Mouse (Mus musculus): ENCODE results near the gene Rsc1a1. TPM values are rescaled to one million over a fixed set of nuclear protein-coding genes. Genes with fewer than 3 reads are reported as not detected.

Rsc1a1 gene
- polyA plus RNA-seq, 1 experiment from 2014 or later = 1.4 TPM

- no peak for ATAC-seq
- H3K36me3 ChIP-seq (ENCODE audit: control insufficient read depth, insufficient read depth) = peaks cover 5% of the 10 kb centered on the region; the same call in 1 of the 2 replicates
- H3K9ac ChIP-seq (replicated peaks; ENCODE audit: low read depth, low read length) = no peak overlapping the region
- 95% methylated on average over 10 of the region's 10 CpGs for WGBS
- no peaks in the 10 kb centered on the region for H3K27me3 ChIP-seq (replicated peaks; ENCODE audit: control insufficient read depth, insufficient read depth, low read length)
- 0 out of 2 replicates have a peak, but pooled peaks cover 7% of the 10 kb centered on the region for H3K4me1 ChIP-seq (replicated peaks; ENCODE audit: control insufficient read depth, insufficient read depth, low read length)
- H3K27ac ChIP-seq (ENCODE audit: low read length) = no peak overlapping the region
- H3K4me2 ChIP-seq (ENCODE audit: low read length) = no peak overlapping the region
- no peak overlapping the region for H3K4me3 ChIP-seq (replicated peaks; ENCODE audit: low read length)
- no peaks in the 10 kb centered on the region for H3K9me3 ChIP-seq (ENCODE audit: control insufficient read depth, low read length)
These were observed 33.5 kb downstream of the Rsc1a1 start for GRCm38 (mm10) chr4:141651944-141652343.

GRCm38 (mm10) chr4:141651286-141651685 is 34.1 kb downstream of the Rsc1a1 start:
- WGBS = 90% methylated on average over 6 of the region's 6 CpGs
- 0 out of 2 replicates have a peak, but pooled peaks cover 7% of the 10 kb centered on the region for H3K4me1 ChIP-seq (replicated peaks; ENCODE audit: control insufficient read depth, insufficient read depth, low read length)
- H3K9me3 ChIP-seq (ENCODE audit: control insufficient read depth, low read length) = no peaks in the 10 kb centered on the region
- no peak overlapping the region for H3K27ac ChIP-seq (ENCODE audit: low read length)
- no peak for ATAC-seq
- no peak overlapping the region for H3K4me2 ChIP-seq (ENCODE audit: low read length)
- H3K36me3 ChIP-seq (ENCODE audit: control insufficient read depth, insufficient read depth) = peaks cover 5% of the 10 kb centered on the region; the same call in 1 of the 2 replicates
- H3K27me3 ChIP-seq (replicated peaks; ENCODE audit: control insufficient read depth, insufficient read depth, low read length) = no peaks in the 10 kb centered on the region
- H3K9ac ChIP-seq (replicated peaks; ENCODE audit: low read depth, low read length) = no peak overlapping the region
- no peak overlapping the region for H3K4me3 ChIP-seq (replicated peaks; ENCODE audit: low read length)

- no peak overlapping the region for H3K4me3 ChIP-seq (replicated peaks; ENCODE audit: low read length)
- no peak overlapping the region for H3K27ac ChIP-seq (ENCODE audit: low read length)
- 0 out of 2 replicates have a peak, but pooled peaks cover 7% of the 10 kb centered on the region for H3K4me1 ChIP-seq (replicated peaks; ENCODE audit: control insufficient read depth, insufficient read depth, low read length)
- no peak overlapping the region for H3K4me2 ChIP-seq (ENCODE audit: low read length)
- no peak overlapping the region for H3K9ac ChIP-seq (replicated peaks; ENCODE audit: low read depth, low read length)
- 48% methylated on average over 6 of the region's 6 CpGs for WGBS
- H3K9me3 ChIP-seq (ENCODE audit: control insufficient read depth, low read length) = no peaks in the 10 kb centered on the region
- ATAC-seq = no peak; the same call in 1 of the 2 replicates
- peaks cover 5% of the 10 kb centered on the region; the same call in 1 of the 2 replicates for H3K36me3 ChIP-seq (ENCODE audit: control insufficient read depth, insufficient read depth)
- no peaks in the 10 kb centered on the region for H3K27me3 ChIP-seq (replicated peaks; ENCODE audit: control insufficient read depth, insufficient read depth, low read length)
These were observed 36.2 kb downstream of the Rsc1a1 start for GRCm38 (mm10) chr4:141649244-141649643.

- Histone ChIP-seq H3K4me3 (replicated peaks; ENCODE audit: low read length) (no peak overlapping the region), H3K4me1 (replicated peaks; ENCODE audit: control insufficient read depth, insufficient read depth, low read length) (peaks cover 16% of the 10 kb centered on the region), H3K27ac (ENCODE audit: low read length) (no peak overlapping the region), H3K9me3 (ENCODE audit: control insufficient read depth, low read length) (no peaks in the 10 kb centered on the region), H3K9ac (replicated peaks; ENCODE audit: low read depth, low read length) (no peak overlapping the region), H3K4me2 (ENCODE audit: low read length) (no peak overlapping the region), H3K27me3 (replicated peaks; ENCODE audit: control insufficient read depth, insufficient read depth, low read length) (no peaks in the 10 kb centered on the region), H3K36me3 (ENCODE audit: control insufficient read depth, insufficient read depth) (no peaks in the 10 kb centered on the region)
- 91% methylated on average over 5 of the region's 5 CpGs for WGBS
- no peak for ATAC-seq
These were observed 37.1 kb downstream of the Rsc1a1 start for GRCm38 (mm10) chr4:141648262-141648661.

DNA sequence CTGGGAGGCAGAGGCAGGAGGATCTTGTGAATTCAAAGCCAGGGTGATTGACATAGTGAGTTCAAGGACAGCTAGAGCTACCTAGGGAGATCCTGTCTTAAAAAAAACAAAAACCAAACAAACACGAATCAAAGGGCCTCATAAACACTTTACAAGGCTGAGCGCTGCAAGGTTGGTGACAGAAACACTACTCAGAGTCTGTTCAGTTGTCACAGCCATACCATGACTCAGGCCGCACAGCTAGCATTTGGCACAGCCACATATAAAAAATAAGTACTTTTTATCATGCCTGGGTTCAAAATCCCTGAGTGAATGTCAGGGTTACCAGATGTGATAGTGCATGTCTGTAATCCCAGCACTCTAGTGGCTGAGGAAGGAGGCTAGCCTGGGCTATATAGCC is 38.2 kb downstream of the Rsc1a1 start:
- 97% methylated on average over 3 of the region's 3 CpGs for WGBS
- H3K4me2 ChIP-seq (ENCODE audit: low read length) = no peak overlapping the region
- no peak for ATAC-seq

GRCm38 (mm10) chr4:141645988-141646387 is 39.4 kb downstream of the Rsc1a1 start:
- 97% methylated on average over 8 of the region's 8 CpGs for WGBS
- no peak for ATAC-seq
- H3K27ac ChIP-seq (ENCODE audit: low read length) = no peak overlapping the region
- H3K4me2 ChIP-seq (ENCODE audit: low read length) = no peak overlapping the region
- H3K9me3 ChIP-seq (ENCODE audit: control insufficient read depth, low read length) = no peaks in the 10 kb centered on the region
- no peak overlapping the region for H3K4me3 ChIP-seq (replicated peaks; ENCODE audit: low read length)
- H3K9ac ChIP-seq (replicated peaks; ENCODE audit: low read depth, low read length) = no peak overlapping the region
- no peaks in the 10 kb centered on the region for H3K27me3 ChIP-seq (replicated peaks; ENCODE audit: control insufficient read depth, insufficient read depth, low read length)
- peaks cover 8% of the 10 kb centered on the region; the same call in 1 of the 2 replicates for H3K36me3 ChIP-seq (ENCODE audit: control insufficient read depth, insufficient read depth)
- peaks cover 18% of the 10 kb centered on the region for H3K4me1 ChIP-seq (replicated peaks; ENCODE audit: control insufficient read depth, insufficient read depth, low read length)

More for the DNA sequence above, 38.2 kb downstream of the Rsc1a1 start:
- Histone ChIP-seq H3K36me3 (ENCODE audit: control insufficient read depth, insufficient read depth) (no peaks in the 10 kb centered on the region), H3K4me1 (replicated peaks; ENCODE audit: control insufficient read depth, insufficient read depth, low read length) (peaks cover 18% of the 10 kb centered on the region), H3K27me3 (replicated peaks; ENCODE audit: control insufficient read depth, insufficient read depth, low read length) (no peaks in the 10 kb centered on the region), H3K4me3 (replicated peaks; ENCODE audit: low read length) (no peak overlapping the region), H3K9ac (replicated peaks; ENCODE audit: low read depth, low read length) (no peak overlapping the region), H3K27ac (ENCODE audit: low read length) (no peak overlapping the region), H3K9me3 (ENCODE audit: control insufficient read depth, low read length) (no peaks in the 10 kb centered on the region)

GRCm38 (mm10) chr4:141643118-141643855 is 42.1 kb downstream of the Rsc1a1 start:
- Histone ChIP-seq H3K4me3 (replicated peaks; ENCODE audit: low read length) (no peak overlapping the region), H3K27ac (ENCODE audit: low read length) (peak overlapping the region; percentile 75), H3K36me3 (ENCODE audit: control insufficient read depth, insufficient read depth) (peaks cover 12% of the 10 kb centered on the region), H3K27me3 (replicated peaks; ENCODE audit: control insufficient read depth, insufficient read depth, low read length) (no peaks in the 10 kb centered on the region), H3K9me3 (ENCODE audit: control insufficient read depth, low read length) (no peaks in the 10 kb centered on the region), H3K4me2 (ENCODE audit: low read length) (no peak overlapping the region), H3K4me1 (replicated peaks; ENCODE audit: control insufficient read depth, insufficient read depth, low read length) (peaks cover 11% of the 10 kb centered on the region), H3K9ac (replicated peaks; ENCODE audit: low read depth, low read length) (peak overlapping the region; percentile 29; the same call in 1 of the 2 replicates)
- peak; percentile 81 for ATAC-seq
- WGBS = 23% methylated on average over 7 of the region's 7 CpGs

DNA sequence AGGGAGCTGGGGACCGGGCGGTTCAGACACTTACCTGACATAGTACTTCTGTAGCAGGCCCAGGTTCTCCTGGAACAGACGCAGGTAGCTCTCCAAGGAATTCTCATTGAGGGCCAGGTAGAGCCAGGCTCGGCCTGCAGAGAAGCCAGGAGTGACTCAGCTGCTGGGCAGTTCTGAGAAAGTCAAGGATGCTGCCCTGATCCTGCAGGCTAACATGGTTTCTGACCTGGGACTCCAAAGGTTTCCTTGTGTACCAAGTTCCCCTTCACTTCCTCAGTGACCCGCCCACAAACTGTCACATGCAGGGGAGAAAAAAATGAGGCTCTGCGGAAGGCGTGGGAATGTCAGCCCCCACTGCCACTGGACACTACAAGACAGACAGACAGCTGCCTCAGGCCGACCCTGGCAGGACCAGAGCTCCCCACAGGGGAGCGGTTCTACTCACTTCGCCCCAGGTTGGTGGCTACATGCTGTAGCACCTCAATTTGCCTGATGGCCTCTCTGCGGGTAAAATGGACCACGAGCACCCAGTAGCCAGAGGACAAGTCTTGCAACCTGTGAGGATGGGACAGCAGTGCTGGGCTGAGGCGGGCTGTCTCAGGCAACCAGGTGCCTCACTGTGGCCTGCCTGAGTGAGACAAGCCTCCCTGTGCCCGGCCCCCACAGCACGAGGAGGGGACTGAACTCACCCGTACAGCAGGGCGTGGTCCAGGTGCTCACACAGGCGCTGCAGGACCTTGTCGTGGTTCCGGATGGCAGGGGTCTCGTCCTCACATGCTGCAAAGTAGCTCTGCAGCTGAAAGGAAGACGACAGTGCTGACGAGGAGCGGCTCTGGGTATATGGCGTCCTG is 43.2 kb downstream of the Rsc1a1 start:
- H3K4me3 ChIP-seq (replicated peaks; ENCODE audit: low read length) = no peak overlapping the region
- no peaks in the 10 kb centered on the region for H3K9me3 ChIP-seq (ENCODE audit: control insufficient read depth, low read length)
- H3K4me2 ChIP-seq (ENCODE audit: low read length) = no peak overlapping the region
- peaks cover 11% of the 10 kb centered on the region for H3K4me1 ChIP-seq (replicated peaks; ENCODE audit: control insufficient read depth, insufficient read depth, low read length)
- H3K9ac ChIP-seq (replicated peaks; ENCODE audit: low read depth, low read length) = no peak overlapping the region
- H3K27me3 ChIP-seq (replicated peaks; ENCODE audit: control insufficient read depth, insufficient read depth, low read length) = no peaks in the 10 kb centered on the region
- 93% methylated on average over 25 of the region's 25 CpGs for WGBS
- ATAC-seq = 0 out of 2 replicates have a peak, but pooled peaks have one; percentile 23
- peaks cover 12% of the 10 kb centered on the region for H3K36me3 ChIP-seq (ENCODE audit: control insufficient read depth, insufficient read depth)
- no peak overlapping the region for H3K27ac ChIP-seq (ENCODE audit: low read length)

- Histone ChIP-seq H3K9ac (replicated peaks; ENCODE audit: low read depth, low read length) (no peak overlapping the region), H3K4me1 (replicated peaks; ENCODE audit: control insufficient read depth, insufficient read depth, low read length) (peaks cover 11% of the 10 kb centered on the region), H3K4me3 (replicated peaks; ENCODE audit: low read length) (no peak overlapping the region), H3K27me3 (replicated peaks; ENCODE audit: control insufficient read depth, insufficient read depth, low read length) (no peaks in the 10 kb centered on the region), H3K27ac (ENCODE audit: low read length) (no peak overlapping the region), H3K4me2 (ENCODE audit: low read length) (no peak overlapping the region), H3K9me3 (ENCODE audit: control insufficient read depth, low read length) (no peaks in the 10 kb centered on the region), H3K36me3 (ENCODE audit: control insufficient read depth, insufficient read depth) (peaks cover 15% of the 10 kb centered on the region)
- no peak for ATAC-seq
- 90% methylated on average over 7 of the region's 7 CpGs for WGBS
These were observed 44.0 kb downstream of the Rsc1a1 start for GRCm38 (mm10) chr4:141641353-141641771.
